Mouse (Mus musculus) neural tube, embryonic 12.5 days (tissue): ENCODE measurements around the gene Aloxe3. TPM values are rescaled to one million over a fixed set of nuclear protein-coding genes. Genes with fewer than 3 reads are reported as not detected.

Source experiments
- ATAC-seq: fragments of 200-750 bp; cut with Nextera tagmentation; 2 replicates; pipeline ENCODE4 v1.8.0; 2017; ENCODE audit warnings: low read depth, mild to moderate bottlenecking, moderate TSS enrichment, moderate library complexity; ENCODE audit not compliant: low FRiP score
- H3K27ac ChIP-seq: fragments of 300-500 bp; sonication (generic); 2 replicates; pipeline ENCODE4 v1.5.1; 2016
- H3K27me3 ChIP-seq: fragments of 300-500 bp; sonication (generic); replicated peaks from 2 replicates; pipeline ENCODE4 v1.6.1; 2016; ENCODE audit warnings: mild to moderate bottlenecking
- H3K36me3 ChIP-seq: fragments of 300-500 bp; sonication (generic); 2 replicates; pipeline ENCODE4 v1.6.1; 2016; ENCODE audit warnings: mild to moderate bottlenecking
- H3K4me1 ChIP-seq: fragments of 300-500 bp; sonication (generic); 2 replicates; pipeline ENCODE4 v1.6.1; 2016
- H3K4me2 ChIP-seq: fragments of 300-500 bp; sonication (generic); replicated peaks from 2 replicates; pipeline ENCODE4 v1.6.1; 2016; ENCODE audit warnings: mild to moderate bottlenecking
- H3K4me3 ChIP-seq: fragments of 300-500 bp; sonication (generic); 2 replicates; pipeline ENCODE4 v1.5.1; 2016
- H3K9ac ChIP-seq: fragments of 300-500 bp; sonication (generic); 2 replicates; pipeline ENCODE4 v1.6.1; 2016; ENCODE audit warnings: mild to moderate bottlenecking
- H3K9me3 ChIP-seq: fragments of 300-500 bp; sonication (generic); 2 replicates; pipeline ENCODE4 v1.6.1; 2016; ENCODE audit warnings: mild to moderate bottlenecking
- WGBS: fragments of 180-500 bp; shearing (Covaris S2); methylation state at CpG from one replicate; pipeline ENCODE4 v1.1.7; 2016; 5-methylcytosine and 5-hydroxymethylcytosine counted together
- polyA plus RNA-seq: library from polyadenylated mRNA; unstranded; fragments of >200 nt; fragmentation: Nextera tagmentation; extraction: Ambion mirVana; gene quantifications from 2 replicates; pipeline ENCODE4 v1.2.1, GENCODE M21; 2016

Aloxe3 gene
- polyA plus RNA-seq, 1 experiment from 2014 or later, result not detected

GRCm38 (mm10) chr11:69172606-69173005, 46.9 kb downstream of the Aloxe3 start:
- no peak for ATAC-seq
- Histone ChIP-seq H3K9me3 (no peaks in the 10 kb centered on the region), H3K27ac (no peak overlapping the region), H3K4me2 (no peak overlapping the region), H3K4me1 (no peaks in the 10 kb centered on the region), H3K4me3 (no peak overlapping the region), H3K9ac (no peak overlapping the region), H3K36me3 (no peaks in the 10 kb centered on the region), H3K27me3 (peaks cover 4% of the 10 kb centered on the region; the same call in 1 of the 2 replicates)
- WGBS, result 84% methylated on average over 2 of the region's 2 CpGs

- Histone ChIP-seq H3K4me2 (no peak overlapping the region), H3K9me3 (no peaks in the 10 kb centered on the region), H3K4me1 (no peaks in the 10 kb centered on the region), H3K9ac (no peak overlapping the region), H3K36me3 (no peaks in the 10 kb centered on the region), H3K27ac (no peak overlapping the region), H3K27me3 (peaks cover 4% of the 10 kb centered on the region; the same call in 1 of the 2 replicates), H3K4me3 (no peak overlapping the region)
- WGBS, result 86% methylated on average over 7 of the region's 7 CpGs
- ATAC-seq, result no peak
Observed at GRCm38 (mm10) chr11:69174722-69175121, 49.0 kb downstream of the Aloxe3 start.

GRCm38 (mm10) chr11:69178525-69178924, 52.8 kb downstream of the Aloxe3 start:
- 83% methylated on average over 3 of the region's 3 CpGs for WGBS
- Histone ChIP-seq H3K27ac (no peak overlapping the region), H3K4me3 (no peak overlapping the region), H3K9ac (no peak overlapping the region), H3K27me3 (no peaks in the 10 kb centered on the region), H3K4me1 (no peaks in the 10 kb centered on the region), H3K4me2 (no peak overlapping the region), H3K36me3 (no peaks in the 10 kb centered on the region), H3K9me3 (no peaks in the 10 kb centered on the region)
- no peak for ATAC-seq

GRCm38 (mm10) chr11:69179512-69179911, 53.8 kb downstream of the Aloxe3 start:
- Histone ChIP-seq H3K4me3 (no peak overlapping the region), H3K9ac (no peak overlapping the region), H3K4me2 (no peak overlapping the region), H3K9me3 (no peaks in the 10 kb centered on the region), H3K4me1 (no peaks in the 10 kb centered on the region), H3K27me3 (no peaks in the 10 kb centered on the region), H3K36me3 (no peaks in the 10 kb centered on the region), H3K27ac (no peak overlapping the region)
- no peak for ATAC-seq
- WGBS, result 54% methylated on average over 3 of the region's 3 CpGs

GRCm38 (mm10) chr11:69180120-69180519, 54.4 kb downstream of the Aloxe3 start:
- H3K36me3 ChIP-seq, result no peaks in the 10 kb centered on the region
- ATAC-seq, result no peak

GRCm38 (mm10) chr11:69185031-69185430, 59.3 kb downstream of the Aloxe3 start:
- no peak overlapping the region for H3K4me3 ChIP-seq
- H3K9me3 ChIP-seq, result no peaks in the 10 kb centered on the region
- H3K9ac ChIP-seq, result no peak overlapping the region
- H3K27me3 ChIP-seq, result no peaks in the 10 kb centered on the region
- no peaks in the 10 kb centered on the region for H3K36me3 ChIP-seq
- ATAC-seq, result no peak
- no peak overlapping the region for H3K27ac ChIP-seq
- 91% methylated on average over 5 of the region's 5 CpGs for WGBS
- no peaks in the 10 kb centered on the region for H3K4me1 ChIP-seq
- no peak overlapping the region for H3K4me2 ChIP-seq

More at GRCm38 (mm10) chr11:69180120-69180519, 54.4 kb downstream of the Aloxe3 start:
- H3K9ac ChIP-seq, result no peak overlapping the region
- H3K27ac ChIP-seq, result no peak overlapping the region
- no peaks in the 10 kb centered on the region for H3K4me1 ChIP-seq
- no peaks in the 10 kb centered on the region for H3K9me3 ChIP-seq
- no peak overlapping the region for H3K4me3 ChIP-seq
- 90% methylated on average over 4 of the region's 4 CpGs for WGBS
- no peak overlapping the region for H3K4me2 ChIP-seq
- H3K27me3 ChIP-seq, result no peaks in the 10 kb centered on the region

GRCm38 (mm10) chr11:69185936-69186335, 60.2 kb downstream of the Aloxe3 start:
- ATAC-seq, result no peak
- Histone ChIP-seq H3K27ac (no peak overlapping the region), H3K9me3 (no peaks in the 10 kb centered on the region), H3K27me3 (no peaks in the 10 kb centered on the region), H3K36me3 (no peaks in the 10 kb centered on the region), H3K9ac (no peak overlapping the region), H3K4me2 (no peak overlapping the region), H3K4me1 (no peaks in the 10 kb centered on the region), H3K4me3 (no peak overlapping the region)
- WGBS, result 86% methylated on average over 6 of the region's 6 CpGs

GRCm38 (mm10) chr11:69192840-69193239, 67.1 kb downstream of the Aloxe3 start:
- ATAC-seq, result no peak
- no peak overlapping the region for H3K4me3 ChIP-seq
- H3K9me3 ChIP-seq, result no peaks in the 10 kb centered on the region
- H3K4me1 ChIP-seq, result no peaks in the 10 kb centered on the region
- H3K27ac ChIP-seq, result no peak overlapping the region
- H3K9ac ChIP-seq, result no peak overlapping the region
- H3K27me3 ChIP-seq, result peaks cover 18% of the 10 kb centered on the region
- H3K4me2 ChIP-seq, result no peak overlapping the region
- H3K36me3 ChIP-seq, result no peaks in the 10 kb centered on the region
- 0% methylated on average over 1 of the region's 1 CpGs for WGBS

GRCm38 (mm10) chr11:69196766-69197165, 71.1 kb downstream of the Aloxe3 start:
- ATAC-seq, result no peak
- Histone ChIP-seq H3K4me1 (no peaks in the 10 kb centered on the region), H3K36me3 (no peaks in the 10 kb centered on the region), H3K27ac (no peak overlapping the region), H3K4me3 (no peak overlapping the region), H3K27me3 (peaks cover 30% of the 10 kb centered on the region), H3K9me3 (no peaks in the 10 kb centered on the region), H3K9ac (no peak overlapping the region; the same call in 1 of the 2 replicates), H3K4me2 (peak overlapping the region; percentile 47)
- 8% methylated on average over 5 of the region's 5 CpGs for WGBS

- Histone ChIP-seq H3K9me3 (no peaks in the 10 kb centered on the region), H3K36me3 (no peaks in the 10 kb centered on the region), H3K4me2 (peak overlapping the region; percentile 47), H3K27ac (no peak overlapping the region), H3K27me3 (peaks cover 30% of the 10 kb centered on the region), H3K4me3 (no peak overlapping the region), H3K9ac (no peak overlapping the region; the same call in 1 of the 2 replicates), H3K4me1 (no peaks in the 10 kb centered on the region)
- 2% methylated on average over 14 of the region's 14 CpGs for WGBS
- no peak for ATAC-seq
Observed at GRCm38 (mm10) chr11:69197194-69197593, 71.5 kb downstream of the Aloxe3 start.

- Histone ChIP-seq H3K4me1 (no peaks in the 10 kb centered on the region), H3K4me3 (no peak within 1 kb of the TSS), H3K9me3 (no peaks in the 10 kb centered on the region), H3K27me3 (peaks cover 30% of the 10 kb centered on the region), H3K9ac (no peak within 1 kb of the TSS; the same call in 1 of the 2 replicates), H3K27ac (no peak within 1 kb of the TSS), H3K4me2 (peak within 1 kb of the TSS; percentile 47), H3K36me3 (no peaks in the 10 kb centered on the region)
- no peak for ATAC-seq
- 36% methylated on average over 6 of the region's 6 CpGs for WGBS
Observed at GRCm38 (mm10) chr11:69197743-69198142, 72.0 kb downstream of the Aloxe3 start, which contains the start of gene Alox8. Alox8 (minus strand) TSS chr11:69197843.
